Mouse (Mus musculus) heart, postnatal 14 days (tissue): Measurements from ENCODE around the gene Iqch. TPM values are rescaled to one million over a fixed set of nuclear protein-coding genes. Genes with fewer than 3 reads are reported as not detected.

Source experiments
- DNase-seq, 2 experiments: peaks; one replicate each; pipeline ENCODE4 v3.0.0; 2021 to 2022
- intact Hi-C: fragments of 180-260 bp; cut with DNase I; formaldehyde crosslinking; loops from one replicate; pipeline ENCODE4 v1.15.1; 2025
- total RNA-seq, 2 experiments: library from RNA; stranded (reverse); gene quantifications; 2 replicates each; pipeline ENCODE4 v1.2.3; 2021

Iqch gene
- total RNA-seq, 2 experiments from 2014 or later = not detected

DNA sequence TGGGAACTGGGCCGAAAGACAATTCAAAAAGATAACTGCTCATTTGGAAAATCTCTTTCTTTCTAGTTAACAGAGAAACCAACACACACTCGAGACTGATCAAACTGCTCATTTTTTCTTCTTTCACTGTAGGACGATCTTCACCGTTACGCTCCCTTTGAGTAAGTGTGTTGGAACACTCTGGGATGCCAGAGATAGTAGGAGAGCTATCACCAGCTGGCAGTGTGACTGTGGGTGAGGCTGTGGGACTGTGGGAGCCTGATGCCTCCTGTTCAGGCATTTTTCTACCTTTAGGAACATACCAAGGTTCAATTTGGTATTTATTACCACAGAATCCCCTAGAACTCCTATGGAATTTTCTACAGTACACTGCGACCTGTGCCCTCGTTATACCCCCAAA, 206.7 kb downstream of the Iqch start:
- intact Hi-C loops = no loop called here
- DNase-seq = no peak

DNA sequence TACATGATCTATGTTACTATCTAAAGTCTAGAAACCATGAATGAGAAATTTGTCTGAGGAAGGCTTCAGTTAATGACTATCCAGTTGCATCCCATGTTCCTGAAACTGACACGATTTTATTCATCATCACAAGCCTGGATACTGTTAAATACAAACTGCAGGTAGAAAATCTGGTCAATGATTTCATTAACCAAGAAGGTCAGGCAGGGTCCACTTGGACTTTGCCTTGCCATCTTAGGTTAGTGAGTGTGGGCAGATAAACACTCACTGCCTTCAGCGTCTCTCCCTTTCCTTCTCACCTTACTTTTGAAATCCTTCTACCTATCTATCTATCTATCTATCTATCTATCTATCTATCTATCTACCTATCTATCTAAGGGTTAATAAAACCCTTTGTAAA, 211.0 kb downstream of the Iqch start:
- intact Hi-C loops = no loop called here
- DNase-seq = no peak

DNA sequence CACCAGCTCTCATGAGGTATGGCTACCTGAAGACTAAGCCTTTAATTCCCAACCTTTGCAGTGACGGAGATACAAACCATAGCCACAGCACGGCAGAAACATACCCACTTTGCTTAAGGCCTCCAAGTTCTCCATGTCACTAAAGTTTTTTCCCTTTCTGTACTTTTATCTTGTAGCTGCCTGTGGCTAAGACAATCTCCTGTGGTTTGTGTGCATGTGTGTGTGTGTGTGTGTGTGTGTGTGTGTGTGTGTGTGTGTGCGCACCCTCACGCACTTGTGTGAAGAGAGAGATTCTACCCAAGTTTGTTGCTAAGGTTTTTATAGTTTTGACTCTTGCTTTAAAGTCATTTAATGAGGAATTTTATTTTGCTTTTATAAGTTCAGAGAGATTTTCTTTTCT, 219.5 kb downstream of the Iqch start:
- no peak for DNase-seq
- intact Hi-C loops = no loop called here

DNA sequence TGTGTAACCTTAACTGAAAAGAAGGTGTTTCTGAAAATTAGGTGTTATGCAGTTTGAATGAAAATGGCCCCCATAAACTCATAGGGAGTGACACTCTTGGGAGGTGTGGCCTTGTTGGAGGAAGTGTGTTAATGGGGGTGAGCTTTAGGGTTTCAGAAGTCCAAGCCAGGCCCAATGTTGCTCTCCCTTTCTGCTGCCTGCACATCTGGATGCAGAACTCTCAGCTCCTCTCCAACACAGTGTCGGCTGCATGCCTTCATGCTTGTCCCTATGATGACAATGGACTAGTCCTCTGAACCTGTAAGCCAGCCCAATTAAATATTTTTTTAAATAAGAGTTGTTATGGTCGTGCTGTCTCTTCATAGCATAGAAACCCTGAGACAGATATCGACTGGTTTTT, 222.0 kb downstream of the Iqch start:
- intact Hi-C loops = no loop called here

DNA sequence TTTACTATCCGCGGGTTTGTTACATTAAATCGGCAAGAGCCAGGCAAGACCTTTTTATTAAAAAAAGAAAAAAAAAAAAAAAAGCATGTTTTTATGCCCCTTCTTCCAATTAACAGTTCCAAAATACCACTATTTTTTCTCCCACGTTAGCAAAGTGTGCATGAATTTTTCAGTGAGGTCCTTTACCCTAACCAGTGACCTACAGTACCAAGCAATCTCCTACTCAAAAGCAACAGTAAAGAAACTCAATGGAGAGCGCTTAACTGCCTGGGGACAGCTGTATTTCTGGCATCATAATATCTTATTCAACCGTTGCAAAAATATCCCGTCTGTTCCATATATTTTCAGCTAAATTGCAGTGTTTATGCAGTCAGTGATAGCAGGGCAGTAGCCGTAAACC, 224.1 kb downstream of the Iqch start:
- DNase-seq = no peak
- intact Hi-C loops = no loop called here

More for the DNA sequence above, 222.0 kb downstream of the Iqch start:
- DNase-seq = no peak

DNA sequence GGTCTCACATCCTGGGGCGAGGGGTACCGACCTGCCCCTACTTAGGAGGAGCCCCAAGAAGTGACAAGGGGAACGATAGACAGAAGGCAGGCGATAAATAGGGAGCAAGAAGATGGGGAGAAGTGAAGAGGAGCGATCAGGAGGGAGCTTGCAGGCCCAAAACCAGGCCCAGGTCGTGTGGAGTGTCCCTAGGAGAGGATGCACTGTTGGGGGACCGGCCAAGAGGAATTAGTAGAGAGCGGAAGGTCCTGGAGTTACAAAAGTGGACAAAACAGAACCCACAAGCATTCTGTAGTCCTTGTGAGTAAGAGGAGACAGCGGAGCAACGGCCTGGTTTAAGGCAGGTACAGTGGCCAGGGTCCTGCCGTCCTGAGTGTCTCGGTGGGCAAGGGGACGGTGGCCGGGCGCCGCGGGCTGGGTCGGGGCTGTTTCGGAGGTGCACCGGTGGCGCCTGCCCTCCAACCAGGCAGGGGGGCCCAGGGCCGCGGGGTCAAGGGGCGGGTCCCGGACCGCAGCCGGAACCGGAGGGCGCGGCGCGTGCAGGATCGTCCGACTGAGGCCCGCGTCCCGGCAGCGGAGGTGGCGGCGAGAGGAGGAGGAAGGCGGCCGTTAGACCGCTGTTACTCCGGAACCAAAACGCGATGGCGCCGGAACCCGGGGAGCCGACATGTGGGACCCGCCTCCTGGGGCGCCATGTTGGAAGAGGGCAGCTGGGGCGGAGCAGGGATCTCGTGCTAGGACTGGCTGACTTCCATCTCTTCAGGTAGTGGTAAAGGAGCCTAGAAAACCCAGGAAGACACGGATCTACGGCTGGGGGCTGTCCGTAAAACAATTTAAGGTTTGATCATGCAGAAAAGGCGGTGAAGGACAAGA, 224.8 kb downstream of the Iqch start, which contains the start of gene Map2k5:
TSS of gene Map2k5 (minus strand) at position 633 of the 873 bp plus-strand sequence.
- intact Hi-C loops = loop anchor here (2.0 kb wide), 1 partner anchor 21 kb away; the partner anchor contains the start of gene 2300009A05Rik
- peak; percentile 91 to 93 for DNase-seq

DNA sequence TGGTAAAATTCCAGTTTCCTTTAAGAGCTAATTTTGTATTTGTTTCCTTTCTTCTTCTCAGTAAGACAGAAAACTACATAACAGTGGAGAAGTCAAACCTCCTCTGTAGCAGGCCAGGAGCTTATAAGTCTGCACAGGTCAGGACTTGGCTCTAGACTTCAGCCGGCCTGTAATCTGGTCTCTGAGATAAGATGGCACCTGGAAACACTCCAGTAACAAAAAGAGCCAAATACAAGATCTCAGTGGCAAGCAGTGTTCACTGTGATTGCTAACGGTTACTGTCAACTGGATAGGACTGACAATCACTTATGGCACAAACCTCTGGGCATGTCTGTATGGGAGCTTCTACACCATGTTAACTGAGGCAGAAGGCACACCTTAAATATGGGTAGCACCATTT, 229.0 kb downstream of the Iqch start:
- intact Hi-C loops = no loop called here
- no peak for DNase-seq

DNA sequence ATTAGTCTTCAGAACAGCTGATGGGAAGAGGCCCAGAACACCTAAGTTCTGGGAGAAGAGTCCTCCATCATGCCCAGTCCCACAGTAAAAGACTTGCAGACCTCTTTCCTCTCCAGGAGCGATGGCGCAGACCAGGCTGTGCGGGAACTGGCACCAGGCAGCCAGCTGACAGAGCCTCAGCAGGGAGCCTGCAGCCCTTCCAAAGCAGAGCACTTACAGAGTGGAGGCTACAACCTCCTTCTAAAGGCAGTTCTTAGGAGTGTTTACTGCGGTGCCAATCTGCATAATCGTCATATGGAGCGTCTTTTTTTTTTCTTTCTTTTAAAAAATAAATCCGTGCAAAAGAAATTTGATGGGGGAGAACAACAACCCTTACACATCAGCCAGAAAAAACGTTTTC, 229.8 kb downstream of the Iqch start:
- intact Hi-C loops = no loop called here
- DNase-seq = no peak

Other genes starting within 250 kb of the Iqch start
- gene Map2k5, start 224.6 kb downstream of the Iqch start, total RNA-seq = 10 to 100 TPM; 20.6 to 21.0 TPM
- 10 to 100 TPM; 51.4 to 55.9 TPM for gene 2300009A05Rik, start 203.2 kb downstream of the Iqch start, total RNA-seq
- gene Aagab, start 167 bp upstream of the Iqch start, total RNA-seq = 10 to 100 TPM; 15.2 to 18.7 TPM
- 10 to 100 TPM; 13.2 to 14.8 TPM for gene Smad3, start 155.5 kb upstream of the Iqch start, total RNA-seq